Mouse (Mus musculus) thymus, postnatal 14 days (tissue): ENCODE measurements around the gene Cope.

Experiments used
- DNase-seq: peaks from one replicate; pipeline ENCODE4 v3.0.0; 2021

The Cope gene

DNA sequence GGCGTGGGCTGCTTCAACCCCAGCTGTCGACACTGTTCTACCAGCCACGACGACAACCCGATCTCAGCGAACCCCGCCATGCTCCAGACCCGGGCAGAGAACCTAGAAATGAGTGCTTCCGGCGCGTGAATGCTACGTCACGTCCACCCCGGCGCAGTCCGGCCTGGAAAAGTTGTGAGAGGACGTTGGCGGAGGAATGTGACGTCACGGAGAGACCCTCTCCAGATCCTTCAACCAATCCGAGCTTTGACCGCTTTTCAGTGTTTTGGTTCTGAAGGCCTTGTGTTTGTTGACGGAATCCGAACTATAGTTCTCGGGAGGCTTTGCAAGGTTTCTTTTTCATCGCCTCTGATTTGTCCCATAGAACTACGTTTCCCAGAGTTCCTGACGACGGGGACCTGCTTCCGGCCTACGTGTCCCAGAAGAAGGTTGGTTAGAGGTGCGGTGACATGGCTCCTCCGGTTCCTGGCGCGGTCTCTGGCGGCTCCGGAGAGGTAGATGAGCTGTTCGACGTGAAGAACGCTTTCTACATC, at the start of gene Cope, which contains the start of gene Ddx49:
Gene Cope (plus strand): TSS at position 161 of the 533 bp plus-strand sequence.
Gene Ddx49 (minus strand): TSS at position 132 of the 533 bp plus-strand sequence.
- DNase-seq, result peak; percentile 93

DNA sequence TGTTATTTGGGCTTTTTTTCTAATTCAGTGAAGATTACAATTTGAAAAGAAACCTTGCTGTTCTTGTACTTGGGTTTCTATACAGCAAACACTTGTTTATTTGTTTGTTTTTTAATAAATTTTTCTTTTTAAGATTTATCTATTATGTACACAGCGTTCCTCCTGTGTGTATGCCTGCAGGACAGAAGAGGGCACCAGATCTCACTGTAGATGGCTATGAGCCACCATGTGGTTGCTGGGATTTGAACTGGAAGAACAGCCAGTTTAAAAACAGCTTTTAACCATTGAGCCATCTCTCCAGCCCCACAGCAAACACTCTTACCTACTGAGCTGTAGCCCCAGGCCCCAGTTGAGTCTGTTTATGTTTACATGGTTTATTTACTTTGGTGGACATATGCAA, 47.7 kb upstream of the Cope start:
- DNase-seq, result no peak

DNA sequence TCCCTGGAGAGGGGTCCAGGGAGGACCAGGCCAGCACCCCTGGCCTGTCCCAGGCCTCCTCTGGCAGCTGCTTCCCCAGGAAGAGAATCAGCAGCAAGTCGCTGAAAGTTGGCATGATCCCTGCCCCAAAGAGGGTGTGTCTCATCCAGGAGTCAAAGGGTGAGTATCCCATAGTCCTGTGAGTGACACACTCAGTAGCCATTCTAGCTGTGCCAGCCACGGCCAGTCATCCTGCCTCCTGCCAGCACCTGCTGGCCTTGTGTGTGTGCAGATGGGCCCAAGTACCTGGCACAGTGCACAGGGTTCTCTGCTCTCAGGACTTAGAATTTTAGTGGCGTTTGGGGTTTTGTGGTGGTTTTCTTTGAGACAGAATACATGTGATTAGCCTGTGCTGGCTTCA, 44.9 kb upstream of the Cope start:
- DNase-seq, result no peak

DNA sequence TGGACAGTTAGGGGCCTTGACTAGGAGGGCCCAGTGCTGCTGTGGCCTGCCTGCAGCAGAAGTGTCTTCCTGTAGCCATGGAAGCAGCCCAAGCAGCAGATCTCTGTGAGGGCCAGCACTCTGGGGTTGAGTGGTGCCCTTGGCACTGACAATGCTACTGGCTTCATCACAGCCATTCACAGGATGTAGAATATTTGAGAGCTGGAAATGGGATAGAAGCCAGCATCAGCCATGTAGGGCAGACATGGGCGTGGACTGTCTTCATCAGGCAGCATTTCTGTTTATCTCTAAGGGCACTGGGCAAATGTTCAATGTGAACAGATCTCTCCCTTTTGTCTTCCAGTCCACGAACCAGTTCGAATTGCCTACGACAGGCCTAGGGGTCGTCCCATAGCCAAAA, 43.7 kb upstream of the Cope start:
- DNase-seq, result no peak

DNA sequence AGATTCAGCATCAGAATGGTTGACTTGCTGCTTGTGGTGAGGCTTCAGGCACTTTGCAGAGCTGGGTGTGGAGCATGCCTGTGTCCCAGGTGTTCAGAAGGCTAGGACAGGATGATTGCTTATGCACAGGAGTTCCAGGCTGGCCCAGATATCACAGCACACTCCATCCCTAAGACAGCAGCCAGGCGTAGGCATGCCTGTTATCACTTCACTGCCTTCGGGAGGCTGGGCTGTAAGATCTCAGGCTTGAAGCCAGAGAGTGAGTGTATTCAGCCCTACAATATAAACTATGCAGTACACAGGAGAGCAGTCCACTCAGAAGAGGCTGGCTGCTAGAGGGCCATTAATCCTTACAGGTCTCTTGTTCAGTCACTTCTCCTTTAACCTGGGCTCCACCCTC, 43.3 kb upstream of the Cope start:
- no peak for DNase-seq

DNA sequence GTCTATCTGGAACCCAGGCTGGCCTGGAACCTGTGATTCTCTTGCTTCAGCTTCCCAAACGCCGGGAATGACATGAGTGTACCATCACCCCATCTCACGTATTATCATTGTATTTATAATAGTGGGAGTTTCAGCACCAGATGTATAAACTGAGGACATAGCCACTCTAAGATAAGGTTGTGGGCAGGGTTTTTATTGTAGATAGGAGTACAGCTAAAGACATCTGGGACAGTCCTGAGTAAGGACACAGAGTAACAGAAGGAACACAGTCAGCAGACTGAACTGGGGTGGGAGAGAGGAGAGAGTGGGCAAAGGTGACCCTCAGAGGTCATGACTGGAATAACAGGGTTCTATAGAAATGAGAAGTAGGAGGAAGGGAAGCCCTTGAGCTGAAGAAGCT, 34.6 kb upstream of the Cope start:
- no peak for DNase-seq

DNA sequence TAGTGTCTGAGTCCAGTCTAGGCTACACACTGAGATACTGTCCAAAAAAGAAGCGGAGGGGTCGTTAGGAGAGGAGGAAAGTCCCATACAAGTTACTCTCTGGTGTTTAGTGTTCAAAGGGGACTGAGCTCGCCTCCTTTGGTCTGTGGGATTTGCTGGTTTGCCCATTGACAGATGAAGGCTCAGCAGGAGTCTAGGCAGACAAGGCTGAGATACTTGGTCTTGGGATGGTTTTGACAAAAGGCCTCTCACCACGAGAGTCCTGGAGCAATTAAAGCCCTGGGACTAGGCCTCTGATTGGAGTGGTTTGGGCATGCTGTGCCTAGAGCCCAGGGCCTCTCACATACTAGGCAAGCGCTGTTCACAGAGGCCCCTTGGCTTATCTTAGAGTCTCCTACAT, 34.0 kb upstream of the Cope start:
- DNase-seq, result no peak

DNA sequence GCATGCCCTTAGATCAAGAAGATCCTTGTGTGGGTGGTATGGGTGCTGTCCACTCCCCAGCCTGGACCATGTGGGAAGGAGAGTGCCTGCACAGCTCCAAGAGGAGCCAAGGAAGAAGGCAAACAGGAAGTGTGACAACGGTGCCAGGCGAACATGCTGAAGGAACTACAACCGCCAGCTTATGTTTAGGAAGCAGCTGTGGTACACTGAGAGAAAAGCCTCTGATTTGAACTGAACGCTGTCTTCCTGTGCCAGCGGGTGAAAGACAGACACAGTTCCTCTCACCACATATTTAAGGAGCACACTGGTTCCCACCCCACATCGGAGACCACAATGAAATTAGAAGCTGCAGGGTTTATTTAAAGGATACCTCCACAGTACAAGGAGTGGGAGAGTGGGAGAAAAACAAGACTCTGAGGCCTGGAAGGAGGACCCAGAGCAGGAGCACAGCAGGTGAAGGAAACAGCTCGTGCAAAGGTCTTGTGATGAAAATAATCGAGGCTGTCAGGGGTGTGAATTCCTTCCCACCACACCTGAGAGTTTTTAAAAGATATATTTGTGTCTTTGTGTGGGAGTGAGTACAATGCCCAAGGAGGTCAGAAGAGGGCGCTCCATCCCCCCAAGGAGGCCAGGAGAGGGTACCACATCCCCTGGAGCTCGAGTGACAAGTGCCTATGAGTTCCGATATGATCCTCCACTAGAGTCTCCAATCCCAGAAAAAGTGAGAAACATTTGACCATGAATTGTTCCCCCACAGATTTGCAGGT, 33.3 kb upstream of the Cope start:
- peak; percentile 51 for DNase-seq

DNA sequence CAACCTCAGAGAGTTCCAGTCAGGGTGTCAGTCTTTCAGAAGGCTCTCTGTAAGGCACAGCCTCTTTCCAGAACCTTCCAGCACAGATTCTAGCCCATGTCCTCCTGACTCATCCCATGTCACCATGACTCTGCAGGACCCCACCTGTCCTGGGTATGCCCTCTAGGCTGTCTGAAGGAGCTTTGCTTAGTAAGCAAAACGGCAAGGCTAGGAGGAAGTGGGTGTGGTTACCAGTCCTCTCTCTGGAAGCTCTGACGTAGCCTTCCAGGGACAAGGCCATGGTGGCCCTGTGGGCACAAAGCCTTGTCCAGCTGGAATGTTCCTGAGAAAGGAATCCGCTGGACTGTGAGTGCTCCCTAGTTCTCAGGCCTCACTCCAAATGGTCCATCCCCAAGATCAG, 29.4 kb upstream of the Cope start:
- DNase-seq, result peak; percentile 42

DNA sequence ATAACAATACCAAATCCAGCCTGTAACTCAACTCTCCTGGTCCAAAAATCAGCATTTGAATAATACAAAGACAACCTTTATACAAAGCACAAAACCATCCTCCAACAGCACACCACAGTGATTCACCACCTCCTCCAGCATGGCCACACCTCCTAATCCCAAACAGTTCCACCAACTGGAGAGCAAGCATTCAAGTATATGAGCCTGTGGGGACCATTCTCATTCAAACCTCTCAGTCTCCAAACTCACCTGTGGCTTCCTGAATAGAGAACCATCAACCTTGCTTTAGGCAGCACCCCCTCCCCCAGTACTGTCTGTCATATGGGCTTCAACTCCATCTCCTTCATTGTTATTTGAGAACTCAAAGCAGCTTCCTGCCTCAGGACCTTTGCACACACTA, 28.0 kb upstream of the Cope start:
- DNase-seq, result no peak

DNA sequence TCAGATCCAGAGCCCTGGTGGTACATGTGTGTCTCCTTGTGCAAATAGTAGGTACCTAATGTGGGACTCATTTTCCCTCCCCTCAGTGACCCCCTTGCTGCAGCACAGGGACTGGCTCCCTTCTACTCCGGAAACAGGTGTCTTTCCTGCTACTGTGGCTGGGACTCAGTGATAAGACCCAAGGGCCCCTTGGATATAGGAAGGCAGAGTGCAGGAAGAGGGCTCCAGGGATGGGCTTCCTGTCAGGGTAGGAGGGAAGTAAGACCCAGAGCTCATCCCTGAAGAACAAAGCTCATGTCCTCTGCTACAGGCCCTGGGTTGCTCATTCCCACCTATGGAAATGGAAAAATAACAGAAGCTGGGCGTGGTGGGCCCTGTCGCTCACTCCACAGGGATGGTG, 25.8 kb upstream of the Cope start:
- DNase-seq, result no peak

DNA sequence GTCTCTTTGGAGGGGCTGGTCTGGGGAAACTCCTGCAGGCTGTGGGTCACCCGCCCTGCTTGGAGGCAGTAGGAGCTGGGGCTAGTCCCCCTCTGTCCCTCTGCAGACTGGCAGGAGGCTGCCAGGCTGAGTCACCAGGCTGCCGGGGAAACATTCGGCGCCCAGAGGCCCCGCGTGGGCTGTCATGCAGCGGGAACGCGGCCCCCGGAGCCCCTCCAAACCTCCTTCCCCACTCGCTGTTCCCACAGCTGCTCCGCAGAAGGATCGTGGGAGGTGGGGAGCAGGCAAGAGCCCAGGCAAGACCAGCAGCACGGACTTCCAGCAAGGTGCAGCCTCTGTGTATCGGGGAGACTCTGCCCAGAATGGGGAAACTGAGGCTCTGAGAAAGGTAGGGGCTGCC, 24.1 kb upstream of the Cope start:
- DNase-seq, result no peak

DNA sequence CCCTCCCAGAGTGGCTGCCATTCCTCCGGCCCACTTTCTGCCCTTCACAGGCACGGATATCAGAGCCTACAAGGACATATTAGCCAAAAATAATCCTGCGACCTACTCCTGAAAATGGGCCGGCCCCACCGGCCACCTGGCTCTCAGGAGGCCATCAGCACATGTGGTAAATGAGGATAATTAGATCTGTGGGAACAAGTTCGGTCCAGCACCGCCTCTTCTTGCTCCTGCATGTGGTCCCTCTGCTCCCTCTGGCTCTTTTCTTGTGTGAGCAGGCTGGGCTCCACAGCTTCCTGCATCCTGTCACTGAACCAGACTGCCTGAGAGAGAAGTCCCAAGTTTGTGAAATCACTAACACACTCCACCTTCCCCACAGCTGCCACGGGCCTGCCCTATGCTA, 23.1 kb upstream of the Cope start:
- no peak for DNase-seq

DNA sequence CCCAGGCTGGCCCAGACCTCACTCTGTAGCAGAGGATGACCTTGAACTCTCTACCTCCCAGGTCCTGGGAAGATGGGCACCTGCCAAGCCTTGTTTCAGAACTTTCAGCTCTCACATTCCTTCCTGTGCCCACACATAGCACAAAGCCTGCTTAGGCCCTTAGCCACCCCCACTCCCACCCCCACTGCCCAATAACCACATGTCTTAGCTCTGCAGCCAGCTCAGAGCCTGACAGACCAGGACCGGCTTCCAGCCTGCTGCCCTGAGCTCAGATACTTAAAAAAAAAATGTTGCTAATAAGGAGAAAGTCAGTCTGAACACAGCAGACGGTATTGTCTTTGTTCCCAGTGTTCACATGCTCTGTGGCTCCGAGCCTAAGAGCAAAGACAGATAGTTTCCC, 21.3 kb upstream of the Cope start:
- DNase-seq, result no peak

DNA sequence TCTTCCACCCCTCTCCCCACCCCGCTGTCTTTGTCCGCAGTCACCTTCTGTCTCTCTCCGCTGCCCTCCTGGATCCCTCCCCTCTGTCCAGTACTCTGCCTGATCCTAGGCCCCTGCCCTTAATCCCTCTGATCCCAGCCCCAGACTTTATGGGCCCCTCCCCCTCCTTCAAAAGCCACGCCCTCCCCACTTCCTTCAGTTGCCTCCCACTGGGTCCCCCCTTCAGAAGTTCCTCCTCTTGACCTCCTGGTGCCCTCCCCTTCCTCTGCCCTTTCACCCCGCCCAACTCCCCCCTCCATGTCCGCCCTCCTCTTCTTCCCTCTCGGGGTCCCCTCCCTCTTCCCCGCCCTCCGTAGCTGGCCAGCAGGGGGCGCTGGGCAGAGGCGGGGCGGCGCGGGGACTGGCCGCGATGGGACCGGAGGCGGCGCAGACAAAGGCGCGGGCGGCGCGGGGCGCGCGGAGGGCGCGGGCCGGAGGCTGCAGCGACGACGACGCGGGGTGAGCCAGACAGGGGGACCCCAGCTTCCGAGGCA, 19.6 kb upstream of the Cope start, which contains the start of gene Homer3:
Gene Homer3 (plus strand): TSS at position 225 of the 533 bp plus-strand sequence.
- DNase-seq, result peak; percentile 96

DNA sequence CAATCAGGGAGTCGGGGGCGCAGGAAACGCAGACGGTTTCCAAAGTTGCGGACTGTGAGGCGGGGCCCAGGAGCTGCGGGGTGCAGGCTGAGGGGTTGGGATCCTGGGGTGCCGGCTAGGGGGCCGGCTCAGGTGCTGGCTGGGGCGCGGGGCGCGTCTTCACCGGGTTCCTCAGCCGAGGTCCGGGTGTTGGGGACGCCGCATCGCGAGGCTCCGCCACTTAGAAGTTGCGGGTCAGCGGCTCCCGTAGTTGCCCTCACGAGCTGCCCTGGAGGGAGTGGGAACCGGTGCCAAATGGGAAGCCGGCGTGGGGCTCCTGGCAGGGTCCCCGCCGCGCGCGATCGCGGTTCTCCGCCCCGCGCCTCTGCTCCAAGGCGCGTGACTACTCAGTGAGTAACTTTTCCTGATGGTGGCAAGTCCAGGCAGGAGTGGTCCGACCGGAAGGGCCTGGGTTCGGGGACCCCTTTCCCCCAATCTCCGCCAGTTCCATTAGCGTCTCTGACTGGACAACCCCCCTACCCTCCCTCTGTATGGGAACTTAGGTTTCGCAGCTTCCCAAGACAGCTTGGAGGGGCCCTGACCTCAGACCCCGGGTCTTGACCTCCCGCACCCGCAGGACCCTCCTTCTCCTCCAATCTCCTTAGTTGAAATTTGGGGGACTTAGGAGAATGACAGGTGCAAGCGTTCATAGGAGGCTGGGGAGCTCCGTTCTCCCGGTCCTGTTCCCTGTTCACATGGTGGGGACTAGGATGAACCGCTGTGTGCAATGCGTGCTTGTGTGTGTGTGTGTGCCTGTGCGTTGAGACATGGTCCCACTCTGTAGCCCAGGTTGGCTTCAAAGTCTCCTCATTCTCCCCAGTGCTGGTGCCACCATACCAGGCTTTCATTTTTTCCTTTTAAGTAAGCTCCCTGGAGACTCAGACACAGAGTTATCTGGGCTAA, 18.9 kb upstream of the Cope start:
- DNase-seq, result no peak

DNA sequence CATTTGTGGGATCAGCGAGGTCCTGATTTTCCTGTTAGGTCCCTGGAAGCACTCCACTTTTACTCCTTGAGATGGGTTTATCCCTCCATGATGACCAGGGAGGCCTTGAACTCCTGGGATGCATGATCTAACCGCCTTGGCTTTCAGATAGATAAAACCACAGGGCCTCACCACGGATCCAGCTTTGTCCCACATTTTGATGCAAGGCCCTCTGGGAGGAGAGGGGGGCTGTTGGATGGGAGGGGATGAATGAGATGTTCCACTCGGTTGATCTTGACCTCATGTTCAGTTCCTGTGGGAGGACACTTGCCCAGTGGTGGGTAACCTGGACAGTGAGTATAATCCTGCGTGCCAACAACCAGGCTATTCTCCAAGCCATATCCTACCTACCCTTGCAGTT, 17.9 kb upstream of the Cope start:
- no peak for DNase-seq

DNA sequence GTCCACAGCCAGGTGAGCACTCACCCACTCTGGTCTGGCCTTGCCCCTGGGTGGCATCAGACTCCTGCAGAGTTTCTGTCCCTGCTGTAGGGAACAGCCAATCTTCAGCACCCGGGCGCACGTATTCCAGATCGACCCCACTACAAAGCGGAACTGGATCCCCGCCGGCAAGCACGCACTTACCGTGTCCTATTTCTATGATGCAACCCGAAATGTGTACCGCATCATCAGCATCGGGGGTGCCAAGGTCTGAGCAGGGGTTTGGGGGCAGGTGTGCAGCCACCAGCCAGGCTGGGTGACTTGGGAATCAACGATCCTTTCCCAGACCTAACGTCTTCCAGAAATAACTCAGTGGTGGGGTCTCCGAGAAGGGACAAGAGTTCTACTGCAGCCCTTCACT, 17.0 kb upstream of the Cope start:
- DNase-seq, result no peak

DNA sequence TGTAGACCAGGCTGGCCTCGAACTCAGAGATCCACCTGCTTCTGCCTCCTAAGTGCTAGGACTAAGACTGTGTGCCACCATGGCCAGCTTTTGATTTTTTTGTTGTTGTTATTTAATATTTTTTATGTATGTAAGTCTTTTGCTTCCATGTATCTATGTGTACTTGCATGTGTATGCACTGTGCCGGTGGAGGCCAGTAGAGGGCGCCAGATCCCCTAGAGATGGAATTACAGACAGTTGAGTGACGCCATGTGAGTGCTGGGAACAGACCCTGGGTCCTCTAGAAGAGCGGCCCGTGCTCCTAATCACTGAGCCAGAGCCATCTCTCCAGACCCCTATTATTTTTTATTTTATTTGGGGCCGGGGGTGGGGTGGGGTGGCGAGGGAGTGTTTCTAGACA, 15.6 kb upstream of the Cope start:
- DNase-seq, result peak; percentile 36

DNA sequence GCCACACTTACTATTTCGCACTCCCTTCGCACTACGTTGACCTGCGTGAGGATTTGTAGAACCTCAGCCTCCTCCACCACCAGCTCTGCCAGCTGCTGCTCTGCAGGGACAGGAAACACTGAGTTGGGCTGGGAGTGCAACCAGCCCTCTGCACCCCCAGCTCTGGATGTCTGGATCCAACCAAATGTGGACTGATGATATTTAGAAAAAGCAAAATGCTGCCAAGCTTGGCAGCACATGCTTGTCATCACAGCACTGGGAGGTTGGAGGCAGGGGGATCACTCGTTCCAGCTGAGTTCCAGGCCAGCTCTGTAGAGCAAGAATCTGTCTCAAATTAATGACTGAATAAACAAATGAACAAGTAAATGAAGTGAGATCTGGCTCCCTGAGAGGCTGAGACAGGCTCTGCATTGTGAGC, 8.3 kb upstream of the Cope start:
- no peak for DNase-seq

DNA sequence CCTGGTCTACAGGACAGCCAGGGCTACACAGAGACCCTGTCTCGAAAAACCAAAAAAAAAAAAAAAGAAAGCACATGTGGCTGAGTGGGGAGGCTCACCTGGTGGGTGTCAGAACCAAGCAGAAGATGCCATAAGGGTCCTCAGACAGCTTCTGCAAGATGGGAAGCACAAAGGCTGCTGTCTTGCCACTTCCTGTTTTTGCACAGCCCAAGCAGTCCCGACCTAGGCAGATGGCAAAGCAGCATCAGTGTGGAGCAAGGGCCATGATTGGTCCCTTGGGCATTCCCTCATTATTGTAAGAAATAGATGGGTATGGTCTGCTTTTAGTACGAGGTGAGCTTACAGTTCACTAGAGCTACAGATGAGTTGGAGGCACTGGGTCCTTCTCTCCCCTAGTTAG, 1.4 kb upstream of the Cope start:
- no peak for DNase-seq

DNA sequence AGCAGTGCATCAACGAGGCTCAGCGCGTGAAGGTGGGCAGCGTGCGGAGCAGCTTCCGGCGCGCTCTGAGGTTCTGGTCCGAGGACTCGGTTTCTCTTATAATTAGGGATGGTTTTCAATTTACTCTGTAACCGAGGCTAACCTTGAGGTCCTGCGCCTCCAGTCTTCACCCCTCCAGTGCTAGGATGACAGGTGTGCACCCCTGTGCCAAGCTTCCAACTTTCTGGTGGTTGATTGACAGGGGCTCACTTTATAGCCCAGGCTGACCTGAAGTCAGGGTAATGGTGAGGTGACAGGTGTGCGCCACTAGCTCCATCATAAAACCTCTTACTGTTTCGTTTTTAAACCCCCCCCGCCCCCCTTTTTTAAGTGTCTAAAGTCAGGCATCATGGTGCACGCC, 583 bp downstream of the Cope start:
- DNase-seq, result no peak

DNA sequence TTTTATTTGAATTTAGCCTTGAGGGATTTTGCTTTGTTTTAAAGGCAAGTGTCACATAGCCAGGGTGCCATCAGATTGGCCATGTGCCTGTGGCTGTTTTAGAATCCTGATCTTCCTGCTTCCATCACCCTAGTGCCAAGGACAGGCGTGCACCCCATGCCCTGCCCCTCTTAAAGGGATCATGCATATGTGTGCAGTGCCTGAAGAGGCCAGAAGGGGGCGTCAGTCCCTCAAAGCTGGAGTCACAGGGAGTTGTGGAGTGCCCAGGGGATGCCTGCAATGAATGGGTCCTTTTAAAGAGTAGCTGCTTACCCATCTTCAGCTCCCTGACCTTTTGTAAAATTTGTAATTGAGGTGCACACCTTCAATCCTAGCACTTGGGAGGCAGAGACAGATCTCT, 7.0 kb downstream of the Cope start:
- no peak for DNase-seq

DNA sequence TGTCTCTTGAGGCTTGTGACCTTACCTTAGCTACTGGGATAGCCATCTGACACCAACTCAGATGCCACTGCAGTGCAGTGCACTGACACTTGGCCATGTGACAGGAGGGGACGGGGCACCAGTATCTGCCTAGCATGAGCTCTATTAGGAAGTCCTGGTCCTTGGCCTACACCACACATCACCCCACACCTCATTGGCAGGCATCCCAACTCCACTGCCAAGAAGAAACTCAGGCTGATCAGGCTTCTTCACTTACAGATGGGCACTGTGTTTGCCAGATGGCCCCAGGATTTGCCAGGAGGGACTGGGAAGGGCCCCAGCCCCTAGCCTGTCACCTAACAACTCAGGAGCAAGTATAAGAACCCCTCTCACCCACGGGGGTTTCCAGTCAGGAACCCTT, 11.1 kb downstream of the Cope start:
- DNase-seq, result no peak
